ENCODE assay signal across 24 mouse cellular contexts in genomic region chr14:74919132-74919531, GRCm38 (mm10). TPM values are rescaled to one million over a fixed set of nuclear protein-coding genes. Genes with fewer than 3 reads are reported as not detected.
DNase-seq lines count a peak whose midpoint lies in the region; ATAC-seq and TF ChIP-seq lines count a peak whose summit lies in the region.
"Had no signal": no experiment of that assay in that cellular context is flagged by ENCODE, and none has a peak within 500 bp of the region (broad histone marks: within the 10 kb centered on the region; RNA-seq: fewer than 3 reads in every experiment).

No protein-coding gene starts in this region.

- H3K4me1 ChIP-seq in spleen, adult 2 months (ENCODE audit: control insufficient read depth, insufficient read depth, insufficient read length): peaks cover 44% of the 10 kb centered on the region
- peaks cover 42% of the 10 kb centered on the region for H3K4me1 ChIP-seq in small intestine, adult 2 months (ENCODE audit: control insufficient read depth, insufficient read depth, insufficient read length, low read length)
- peaks cover 21% of the 10 kb centered on the region for H3K4me1 ChIP-seq in forebrain, embryonic 15.5 days

- H3K36me3 ChIP-seq in spleen, adult 2 months (ENCODE audit: control insufficient read depth, insufficient read depth, low read length): no peaks in the 10 kb centered on the region; the same call in 1 of the 2 replicates
- no peaks in the 10 kb centered on the region for H3K36me3 ChIP-seq in small intestine, adult 2 months (ENCODE audit: control insufficient read depth, insufficient read depth, low read length)
- H3K36me3 ChIP-seq in forebrain, embryonic 15.5 days: no peaks in the 10 kb centered on the region
- H3K36me3 ChIP-seq: embryonic facial prominence, embryonic 15.5 days; forebrain, embryonic 10.5 days; G1E had no signal

- 30% methylated on average over 7 of the region's 7 CpGs for WGBS in spleen, adult 2 months
- WGBS in small intestine, adult 2 months: 52% methylated on average over 7 of the region's 7 CpGs
- 85% methylated on average over 7 of the region's 7 CpGs for WGBS in forebrain, embryonic 15.5 days

- DNase-seq in spleen, adult 2 months (ENCODE audit: low read depth in 1 of 2, low spot score in 2 of 2): peak in 1 of 2 experiments; percentile 48
- no peak for DNase-seq in spleen, adult 18-20 months
- DNase-seq in A20 (ENCODE audit: low read depth, low spot score): peak; percentile 50
- peak; percentile 52 to 61 for DNase-seq in B cell, adult 2 months
- DNase-seq in adipocyte (ENCODE audit: low spot score): no peak
- DNase-seq in right cerebral cortex, adult 2 months (ENCODE audit: low spot score in 2 of 2): no peak
- DNase-seq: adrenal gland, postnatal 25 days; cerebellum, adult 11 months; cerebellum, adult 18-20 months; cerebellum, adult 8-10 months; cerebellum, adult 9-11 months; cerebellum, postnatal 14 days; cerebellum, postnatal 36 days; embryo, embryonic 11 days had no signal

- no peak for TF ChIP-seq CTCF in spleen, adult 2 months (IDR thresholded peaks at IDR 0.05; ENCODE audit: extremely low read depth, insufficient read depth, insufficient read length, insufficient replicate concordance)
- TF ChIP-seq CTCF in small intestine, adult 2 months (IDR thresholded peaks at IDR 0.05; ENCODE audit: extremely low read depth, insufficient read length, insufficient replicate concordance, low read depth, low read length): no peak

- no peak overlapping the region for H3K4me2 ChIP-seq in forebrain, embryonic 15.5 days (replicated peaks)
- H3K4me2 ChIP-seq: embryonic facial prominence, embryonic 13.5 days; embryonic facial prominence, embryonic 15.5 days; forebrain, embryonic 13.5 days had no signal

- peak overlapping the region; percentile 60 for H3K27ac ChIP-seq in spleen, adult 2 months (ENCODE audit: insufficient read depth, low read length)
- 0 out of 2 replicates have a peak overlapping the region, but pooled peaks have one; percentile 27 for H3K27ac ChIP-seq in small intestine, adult 2 months (ENCODE audit: insufficient read depth, low read depth, low read length)
- H3K27ac ChIP-seq in forebrain, embryonic 15.5 days (replicated peaks): no peak overlapping the region
- H3K27ac ChIP-seq: embryonic facial prominence, embryonic 13.5 days; embryonic facial prominence, embryonic 15.5 days; forebrain, embryonic 10.5 days; forebrain, embryonic 13.5 days had no signal

- H3K9me3 ChIP-seq in forebrain, embryonic 15.5 days: no peaks in the 10 kb centered on the region
- H3K9me3 ChIP-seq: embryonic facial prominence, embryonic 13.5 days; embryonic facial prominence, embryonic 15.5 days; forebrain, embryonic 10.5 days; forebrain, embryonic 13.5 days; G1E had no signal

- H3K27me3 ChIP-seq in spleen, adult 2 months (ENCODE audit: control insufficient read depth, insufficient read depth, low read length): no peaks in the 10 kb centered on the region
- H3K27me3 ChIP-seq in small intestine, adult 2 months (ENCODE audit: control insufficient read depth, insufficient read depth, low read length): no peaks in the 10 kb centered on the region
- no peaks in the 10 kb centered on the region for H3K27me3 ChIP-seq in forebrain, embryonic 15.5 days
- H3K27me3 ChIP-seq: embryonic facial prominence, embryonic 13.5 days; embryonic facial prominence, embryonic 15.5 days; forebrain, embryonic 13.5 days; Patski had no signal

- no peak overlapping the region for H3K9ac ChIP-seq in forebrain, embryonic 15.5 days (replicated peaks)
- H3K9ac ChIP-seq: embryonic facial prominence, embryonic 13.5 days; embryonic facial prominence, embryonic 15.5 days; forebrain, embryonic 13.5 days had no signal

- H3K4me3 ChIP-seq in spleen, adult 2 months (ENCODE audit: extremely low read depth, insufficient read depth, insufficient read length): no peak overlapping the region
- no peak overlapping the region for H3K4me3 ChIP-seq in small intestine, adult 2 months (ENCODE audit: low read depth, low read length)
- H3K4me3 ChIP-seq in forebrain, embryonic 15.5 days: no peak overlapping the region
- H3K4me3 ChIP-seq: embryonic facial prominence, embryonic 13.5 days; embryonic facial prominence, embryonic 15.5 days; erythroblast, embryonic 14.5 days; forebrain, embryonic 10.5 days; forebrain, embryonic 13.5 days had no signal

- TF ChIP-seq POLR2A in spleen, adult 2 months (IDR thresholded peaks at IDR 0.05; ENCODE audit: low read depth, low read length): no peak
- TF ChIP-seq POLR2A in small intestine, adult 2 months (IDR thresholded peaks at IDR 0.05; ENCODE audit: low read depth, low read length): no peak

- no peak for ATAC-seq in forebrain, embryonic 15.5 days (replicated peaks)
- ATAC-seq: forebrain, embryonic 13.5 days; forebrain, embryonic 16.5 days; Patski had no signal

RNA-seq across cellular contexts. Expression of gene Lrch1, which starts 28.5 kb away (rescaled TPM):
- polyA plus RNA-seq in spleen, adult 2 months (2012; rRNA removed): 11.5 and 15.7 TPM in 2 replicates
- 3.5 and 6.1 TPM in 2 replicates for polyA plus RNA-seq in small intestine, adult 2 months (2012; rRNA removed)
- polyA plus RNA-seq in forebrain, embryonic 15.5 days (2015; fragmentation: Nextera tagmentation; extraction: Ambion mirVana): 10.9 and 13.6 TPM in 2 replicates
- polyA plus RNA-seq: G1E had no signal

Comparison
In these comparisons a context has a peak if more than half of its experiments do, and no peak if none do; other contexts are left out.
1. DNase-seq: peak in A20 (single experiment) and B cell, adult 2 months (2 of 2); none in spleen, adult 18-20 months (0 of 2), adipocyte (single experiment) and right cerebral cortex, adult 2 months (0 of 2).